Mouse (Mus musculus): Measurements from ENCODE around the gene Mroh9. TPM values are rescaled to one million over a fixed set of nuclear protein-coding genes. Genes with fewer than 3 reads are reported as not detected.

The Mroh9 gene
- total RNA-seq (2023): not detected

DNA sequence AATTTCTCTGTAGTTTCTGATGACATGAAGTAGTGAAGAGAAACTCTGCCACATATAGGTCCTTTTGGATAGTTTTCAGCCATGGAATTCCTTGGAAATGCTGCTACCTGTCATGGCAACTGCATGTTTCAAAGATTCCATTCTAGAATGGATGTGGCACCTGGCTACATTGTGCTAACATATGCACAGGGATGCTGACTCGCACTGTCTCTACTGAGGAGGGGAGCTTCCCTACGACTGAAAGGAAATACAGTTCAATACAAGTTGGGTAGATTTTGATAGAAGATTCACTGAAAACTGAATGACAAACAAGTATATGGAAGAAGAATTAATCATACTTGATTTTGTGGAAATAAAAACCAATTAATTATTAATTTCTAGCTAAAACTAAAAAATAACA lies at the start of gene Mroh9:
TSS of gene Mroh9 (minus strand) at position 101 of the 400 bp plus-strand sequence.

DNA sequence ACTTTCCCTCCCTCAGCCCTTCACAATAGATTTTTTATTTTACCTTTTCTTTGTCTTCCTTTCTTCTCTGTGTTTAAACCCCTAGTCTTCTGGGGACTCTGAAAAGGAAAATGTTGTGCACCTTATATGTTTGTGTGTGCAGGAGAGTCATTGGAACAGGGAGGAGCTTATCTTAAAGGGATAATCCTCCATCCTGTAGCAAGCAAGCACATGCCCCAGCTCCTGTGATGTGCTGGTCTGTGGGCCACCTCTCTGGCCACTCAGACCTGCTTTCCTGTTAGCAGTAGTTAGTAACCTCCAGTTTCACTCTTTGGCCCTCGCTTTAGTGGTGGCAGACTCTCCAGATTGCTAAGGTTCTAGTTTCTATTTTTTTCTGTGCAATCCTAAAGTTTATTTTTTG lies 101.0 kb downstream of the Mroh9 start, which contains the start of gene Fmo3:
TSS of gene Fmo3 (minus strand) at position 101 of the 400 bp plus-strand sequence.

Other genes with a start within 250 kb of the Mroh9 start
- gene Fmo1, start 219.1 kb downstream of the Mroh9 start, total RNA-seq (2023): not detected
- gene Fmo2, start 186.9 kb downstream of the Mroh9 start, total RNA-seq (2023): not detected
- not detected for gene Fmo6, start 148.2 kb downstream of the Mroh9 start, total RNA-seq (2023)
- gene Fmo3, start 101.1 kb downstream of the Mroh9 start, total RNA-seq (2023): not detected
- not detected for gene Prrx1, start 228.0 kb upstream of the Mroh9 start, total RNA-seq (2023)

All from B cell, adult 67 days (primary cell).